Mouse (Mus musculus) granulocyte monocyte progenitor cell, adult 5-6 weeks (primary cell): ENCODE results near the gene Nptxr. TPM values are rescaled to one million over a fixed set of nuclear protein-coding genes. Genes with fewer than 3 reads are reported as not detected.

Experiments used
- ATAC-seq: replicated peaks from 2 replicates; pipeline ENCODE4 v1.8.0; 2016; ENCODE audit warnings: mild to moderate bottlenecking, moderate TSS enrichment, inconsistent platforms; ENCODE audit not compliant: poor library complexity, severe bottlenecking
- total RNA-seq, 2 experiments: library from RNA; stranded (forward) in 1 of 2; stranded (reverse) in 1 of 2; fragments of 200-712, 200-1000 nt in 1 of 2; fragments of >200 nt in 1 of 2; fragmentation: Nextera tagmentation in 1 of 2; gene quantifications; 2 replicates each; pipeline ENCODE4 v1.2.3; 2014 to 2017

Gene Nptxr
- total RNA-seq, 2 experiments from 2014 or later = 0.31 to 0.52 TPM

DNA sequence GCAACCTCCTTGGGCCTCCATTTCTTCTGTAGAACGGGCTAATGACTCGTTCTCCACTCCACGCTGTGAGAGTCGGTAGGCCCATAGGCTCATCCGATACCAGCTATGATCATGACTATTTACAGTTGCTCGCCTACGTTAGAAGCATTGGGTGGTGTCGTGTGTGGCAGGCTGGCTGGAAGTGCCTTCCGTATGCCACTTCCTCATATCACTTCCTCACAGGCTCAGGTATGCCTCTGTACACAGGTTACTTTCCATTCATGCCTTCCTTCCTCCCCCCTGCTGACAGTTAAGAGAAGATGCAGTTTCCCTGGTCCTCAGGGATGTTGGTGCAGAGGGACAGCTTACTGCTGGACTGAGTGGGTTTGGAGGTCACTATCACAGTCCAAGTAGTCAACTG, 11.5 kb downstream of the Nptxr start:
- ATAC-seq = no peak

DNA sequence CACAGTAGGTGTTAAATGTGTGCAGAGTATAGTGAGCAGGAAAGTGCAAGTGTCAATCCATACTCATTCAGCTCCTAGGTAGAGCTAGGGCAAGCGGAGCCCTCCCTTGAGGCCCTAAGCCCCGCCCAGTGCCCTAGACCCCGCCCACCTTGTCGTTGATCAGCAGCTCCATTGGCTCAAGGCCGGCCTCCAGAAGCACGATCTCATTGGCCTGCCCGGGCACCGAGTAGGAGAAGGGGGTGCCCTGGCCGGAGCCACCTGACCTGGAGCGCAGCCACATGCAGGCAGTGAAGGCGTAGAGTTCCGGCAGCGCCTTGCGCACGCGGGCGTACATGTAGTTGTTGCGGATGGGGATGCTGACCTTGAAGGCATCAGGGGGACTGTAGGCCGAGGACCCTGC, 12.1 kb downstream of the Nptxr start:
- no peak for ATAC-seq

DNA sequence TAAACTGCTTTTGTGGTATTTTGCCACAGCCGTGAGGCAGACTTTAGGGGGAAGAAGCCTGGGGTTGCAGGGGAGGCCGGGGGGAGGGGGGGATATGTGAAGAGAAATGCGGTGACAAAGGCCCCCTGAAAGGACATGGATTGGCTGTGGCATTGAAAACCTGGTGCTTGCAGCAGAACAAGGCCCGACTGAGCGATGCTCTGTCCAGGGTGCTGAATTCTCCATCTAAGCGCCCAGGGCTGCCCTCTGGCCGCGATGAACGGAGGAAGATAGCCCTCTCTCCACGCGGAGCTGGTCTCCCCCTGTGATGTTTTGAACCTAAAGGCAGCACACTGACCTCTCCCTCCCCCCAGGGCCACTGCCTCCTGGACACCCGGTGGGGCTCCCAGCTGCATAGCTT, 13.1 kb downstream of the Nptxr start:
- peak; percentile 74 for ATAC-seq

DNA sequence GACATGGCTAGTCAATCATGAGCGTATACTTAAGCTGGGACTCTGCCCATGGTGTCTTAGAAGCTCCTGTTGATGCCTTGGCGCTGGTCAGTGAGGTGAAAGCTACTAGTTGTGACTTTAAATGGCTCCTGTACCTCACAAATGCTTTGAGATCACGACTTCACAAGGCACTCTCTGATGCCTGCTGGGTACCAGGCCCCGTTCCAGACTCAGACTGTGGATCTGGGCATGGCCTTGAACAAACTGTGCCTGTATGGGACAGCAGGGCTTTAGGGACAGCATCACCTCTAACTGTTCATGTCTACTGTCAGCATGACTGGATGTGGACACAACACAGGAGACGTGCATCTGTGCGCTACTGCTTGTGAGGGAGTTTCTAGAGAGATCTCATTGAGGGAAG, 13.7 kb downstream of the Nptxr start:
- ATAC-seq = no peak

DNA sequence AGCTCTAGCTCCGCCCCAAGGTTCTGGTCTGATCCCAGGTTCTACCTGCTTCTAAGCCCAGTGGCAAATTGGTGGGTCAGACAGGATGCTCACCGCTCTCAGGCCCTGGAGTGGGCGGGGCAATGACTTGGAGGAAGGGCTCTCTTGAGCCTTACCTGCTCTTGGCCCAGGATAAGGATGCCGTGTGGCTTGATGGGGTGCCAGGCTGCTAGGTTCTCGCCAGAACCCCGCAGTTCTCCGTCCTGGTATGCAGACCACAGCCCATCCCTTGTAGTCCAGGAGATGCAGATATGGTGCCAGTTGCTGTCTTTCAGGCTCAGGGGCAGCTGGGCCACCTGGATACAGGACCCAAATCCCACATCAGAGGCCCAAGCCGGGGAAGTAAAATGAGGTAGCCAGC, 14.5 kb downstream of the Nptxr start:
- no peak for ATAC-seq

DNA sequence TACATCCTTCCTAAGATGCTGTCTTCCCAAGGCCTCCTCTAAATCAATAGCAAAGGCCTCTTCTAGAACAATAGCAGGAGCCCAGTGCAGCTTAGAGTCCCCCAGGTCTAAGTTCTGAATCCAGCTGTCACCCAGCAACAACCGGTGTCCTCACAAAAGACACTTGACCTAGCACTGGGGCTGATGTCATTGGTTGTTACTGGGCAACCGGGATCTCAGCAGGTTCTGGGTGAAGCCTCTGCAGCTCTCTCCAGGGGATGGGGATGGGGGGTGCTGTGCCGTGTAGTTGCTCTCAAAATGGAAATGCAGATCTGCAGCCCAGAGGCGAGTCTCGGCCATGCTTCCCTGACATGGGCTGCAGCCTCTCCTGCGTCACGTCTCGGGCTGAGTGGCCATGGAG, 16.8 kb downstream of the Nptxr start:
- ATAC-seq = no peak

DNA sequence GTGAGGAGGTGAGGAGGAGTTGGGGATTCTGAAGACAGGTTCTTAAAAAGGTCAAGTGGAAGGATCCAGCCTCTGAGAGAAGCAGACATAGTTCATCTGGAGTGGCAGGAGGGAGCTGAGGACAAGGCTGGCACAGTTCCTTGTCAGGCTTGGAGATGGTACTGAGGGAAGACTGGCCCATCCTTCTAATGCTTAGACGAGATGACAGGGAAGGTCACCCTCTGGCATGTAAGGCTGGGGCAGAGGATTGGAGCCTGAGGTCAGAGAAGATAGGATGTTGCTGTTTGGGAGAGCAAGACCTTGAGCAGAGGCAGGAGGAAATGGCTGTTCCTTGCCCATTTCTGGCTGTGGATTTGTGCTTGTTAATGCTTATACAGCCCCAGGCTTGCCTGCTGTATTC, 19.5 kb downstream of the Nptxr start:
- no peak for ATAC-seq

DNA sequence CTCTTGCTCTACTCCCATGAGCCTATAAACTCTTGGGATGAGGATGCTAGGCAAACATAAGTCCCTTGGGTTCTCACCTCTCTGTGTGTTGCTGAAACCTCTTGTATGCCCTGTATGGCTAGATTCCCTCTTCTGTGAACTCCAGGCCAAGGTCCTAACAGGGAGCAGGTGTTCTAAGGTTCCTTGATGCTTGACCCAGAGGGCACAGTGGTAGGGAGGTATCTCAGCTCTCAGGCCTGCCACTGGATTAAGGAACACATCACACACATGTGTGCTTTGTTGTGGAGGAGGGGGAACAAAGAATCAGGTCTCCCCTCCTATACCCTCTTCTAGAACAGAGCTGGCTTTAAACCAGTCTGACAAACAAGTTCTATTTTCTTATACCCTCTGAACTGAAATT, 26.8 kb downstream of the Nptxr start, which contains the start of gene Dnal4:
TSS of gene Dnal4 (minus strand) at position 101 of the 400 bp plus-strand sequence.
- ATAC-seq = no peak

DNA sequence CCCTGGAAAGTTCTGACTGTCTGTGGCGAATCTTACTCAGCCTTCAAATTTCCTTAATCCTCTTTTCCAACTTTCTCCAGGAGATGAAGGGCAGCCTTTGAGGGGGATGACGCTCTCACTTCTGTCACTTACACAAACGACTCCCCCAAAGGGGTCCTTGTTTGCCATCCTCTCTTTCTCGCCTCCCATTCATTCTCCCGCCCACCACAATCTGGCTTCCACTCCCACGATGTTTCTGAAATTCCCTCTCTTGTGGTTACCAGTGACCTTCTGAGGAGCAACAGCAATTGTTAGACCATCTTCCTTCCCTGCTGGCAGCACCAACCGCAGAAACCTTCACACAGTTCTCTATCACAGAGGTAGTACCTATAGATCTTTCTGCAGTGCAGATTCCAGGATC, 28.9 kb downstream of the Nptxr start:
- ATAC-seq = no peak

DNA sequence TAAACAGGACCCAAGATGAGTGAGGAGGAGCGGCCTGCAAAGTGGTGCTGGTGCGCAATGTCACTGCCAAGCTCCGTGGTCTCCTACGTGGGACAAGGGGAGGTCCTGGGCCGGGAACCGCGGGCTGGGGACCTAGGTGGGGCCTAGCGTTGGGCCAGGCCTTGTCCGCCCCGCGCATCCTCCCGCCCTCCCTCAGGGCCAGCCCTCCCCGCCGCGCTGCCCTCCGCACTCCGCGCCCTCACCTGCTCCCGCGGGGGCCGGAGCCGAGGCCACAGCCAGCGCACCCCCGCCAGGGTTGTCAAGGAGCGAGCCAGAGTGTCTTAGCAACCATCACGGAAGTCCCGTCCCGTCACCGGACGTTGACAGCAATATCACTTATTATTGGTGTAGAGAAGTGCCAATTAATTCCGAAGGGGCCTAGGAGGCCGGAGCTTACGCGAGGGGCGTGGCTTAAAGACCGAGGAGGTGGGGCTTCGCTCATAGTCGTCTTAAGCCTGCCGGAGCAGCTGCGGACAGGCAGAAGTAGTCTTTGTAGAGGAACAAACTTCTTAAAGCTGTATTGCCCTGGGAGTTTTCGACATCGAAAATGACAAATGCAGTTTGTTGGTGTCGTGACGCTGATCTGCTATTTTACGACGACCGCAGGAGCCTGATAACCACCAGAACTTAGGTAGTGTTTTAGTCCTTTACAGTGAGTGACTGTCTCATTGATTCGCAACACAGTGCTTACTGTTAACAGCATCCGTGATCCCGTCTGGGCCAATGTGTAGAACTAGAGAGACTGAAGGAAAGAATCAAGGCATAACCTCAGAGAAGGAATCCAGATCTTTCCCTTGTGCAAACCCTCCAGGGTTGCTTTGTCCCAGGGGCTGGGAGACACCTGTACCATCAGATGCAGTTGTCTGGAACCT, 30.2 kb downstream of the Nptxr start:
- ATAC-seq = peak; percentile 95

DNA sequence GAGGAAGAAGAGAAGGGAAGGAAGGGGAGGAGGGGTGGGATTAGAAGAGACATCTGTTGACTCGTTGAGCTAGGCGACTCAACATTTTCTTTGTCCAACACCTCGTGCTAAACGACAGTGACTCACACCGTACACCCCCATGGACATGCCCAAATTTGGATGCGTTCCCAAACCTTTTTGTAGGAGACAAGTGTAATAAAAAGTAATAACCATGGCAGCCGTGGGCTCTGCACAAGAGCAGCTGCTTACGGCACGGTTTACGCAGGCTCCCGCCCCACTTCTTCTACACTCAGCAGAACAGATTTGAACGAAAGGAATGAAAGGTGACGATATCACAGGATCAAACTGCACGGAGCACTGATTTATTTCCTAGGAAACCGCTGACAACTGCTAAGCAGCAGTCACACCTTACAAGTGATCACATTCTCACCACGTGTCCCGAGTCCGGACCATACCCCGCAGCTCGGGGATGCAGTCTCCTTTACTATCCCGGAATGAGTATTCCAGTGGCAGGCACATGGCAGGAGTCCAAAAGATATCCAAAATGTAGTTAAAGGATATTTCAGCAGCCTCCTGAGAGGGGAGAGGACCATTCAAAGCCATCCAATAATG, 33.8 kb downstream of the Nptxr start:
- no peak for ATAC-seq

DNA sequence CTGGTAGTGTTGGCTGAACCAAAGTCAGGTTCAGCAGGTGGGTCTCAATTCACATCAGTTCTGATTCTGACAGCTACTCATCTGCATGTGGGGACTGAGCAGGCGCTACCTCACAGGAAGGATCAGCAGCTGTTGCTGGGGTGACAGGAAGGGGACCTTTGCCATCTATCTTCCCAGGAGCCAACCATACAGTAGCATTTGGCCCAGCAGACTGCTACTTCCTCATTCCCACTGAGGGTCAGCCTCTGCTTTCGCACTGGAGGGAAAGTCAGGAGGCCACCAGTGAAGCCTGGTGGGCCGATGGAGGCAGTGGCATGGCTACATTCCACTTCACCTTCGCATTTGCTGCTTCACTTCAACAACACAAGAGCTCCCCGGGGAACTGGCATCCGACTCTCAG, 36.3 kb downstream of the Nptxr start:
- ATAC-seq = peak; percentile 90

DNA sequence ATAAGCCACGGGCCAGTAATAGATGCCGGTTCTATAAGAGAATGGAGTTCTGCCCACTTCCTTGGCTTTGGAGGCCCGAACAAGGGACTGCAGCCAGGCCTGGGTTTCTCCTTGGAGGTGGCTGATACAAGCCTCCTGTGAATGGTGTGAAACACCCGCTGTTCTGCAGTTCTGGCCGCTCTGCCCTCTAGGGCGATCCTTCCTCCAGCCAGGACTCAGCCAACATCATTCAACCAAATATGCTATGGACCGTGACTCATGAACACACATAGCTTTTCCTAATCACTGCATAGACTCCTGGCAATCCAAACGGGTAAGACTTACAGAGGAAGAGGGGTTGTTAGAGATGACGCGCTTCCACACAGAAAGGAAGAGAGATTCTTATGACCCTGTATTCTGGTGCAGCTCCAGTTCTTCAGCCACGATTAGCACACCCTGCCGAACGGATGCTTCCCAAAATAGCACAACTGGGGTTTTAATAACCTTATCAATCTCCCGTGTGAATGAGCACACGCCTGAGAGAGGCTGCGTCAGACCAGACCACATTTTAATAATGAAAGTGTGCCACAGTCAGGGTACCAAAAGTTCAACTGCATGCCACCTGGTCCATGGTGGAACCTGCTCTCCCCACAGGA, 37.1 kb downstream of the Nptxr start:
- no peak for ATAC-seq

DNA sequence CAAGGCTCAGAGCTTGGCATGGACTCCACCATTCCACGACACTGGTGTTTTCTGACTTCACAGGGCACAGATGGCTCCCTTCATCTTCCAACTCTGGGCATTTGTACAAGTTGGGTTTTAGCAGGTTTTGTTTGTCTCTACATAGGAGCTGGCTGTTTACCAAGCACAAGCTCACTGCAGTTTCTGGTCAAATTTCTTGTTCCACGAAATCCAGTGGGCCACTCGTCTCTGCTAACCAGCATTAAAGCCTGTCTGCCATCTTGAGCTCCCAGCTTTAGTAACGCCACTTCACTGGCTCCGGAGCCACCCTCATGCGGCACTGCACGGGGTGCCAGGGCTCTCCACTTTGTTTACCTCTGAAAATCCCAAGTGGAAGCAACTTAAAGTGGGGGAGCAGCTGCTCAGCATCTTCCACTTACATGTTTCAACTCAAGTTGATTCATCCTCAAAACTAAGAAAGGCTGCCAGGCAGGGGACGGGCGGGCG, 37.9 kb downstream of the Nptxr start:
- ATAC-seq = no peak

DNA sequence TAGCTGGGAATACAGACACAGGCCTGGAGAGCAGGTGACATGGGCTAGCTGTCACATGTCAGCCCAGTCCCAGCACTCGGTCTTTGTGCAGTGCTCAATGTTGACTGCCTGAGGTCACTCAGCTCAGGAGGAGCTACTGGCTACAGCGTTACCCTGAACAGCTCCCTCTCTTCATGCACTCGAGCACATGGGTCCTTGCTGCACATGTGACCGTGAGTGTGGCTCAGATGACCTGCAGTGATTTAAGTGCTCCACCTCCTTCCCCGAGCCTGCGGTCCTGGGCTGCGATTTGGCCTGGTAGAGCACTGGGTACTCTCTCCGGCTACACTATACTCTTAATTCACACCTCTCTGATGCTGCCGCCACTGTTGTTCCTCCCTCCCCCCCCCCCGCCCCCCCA, 38.4 kb downstream of the Nptxr start:
- ATAC-seq = no peak

DNA sequence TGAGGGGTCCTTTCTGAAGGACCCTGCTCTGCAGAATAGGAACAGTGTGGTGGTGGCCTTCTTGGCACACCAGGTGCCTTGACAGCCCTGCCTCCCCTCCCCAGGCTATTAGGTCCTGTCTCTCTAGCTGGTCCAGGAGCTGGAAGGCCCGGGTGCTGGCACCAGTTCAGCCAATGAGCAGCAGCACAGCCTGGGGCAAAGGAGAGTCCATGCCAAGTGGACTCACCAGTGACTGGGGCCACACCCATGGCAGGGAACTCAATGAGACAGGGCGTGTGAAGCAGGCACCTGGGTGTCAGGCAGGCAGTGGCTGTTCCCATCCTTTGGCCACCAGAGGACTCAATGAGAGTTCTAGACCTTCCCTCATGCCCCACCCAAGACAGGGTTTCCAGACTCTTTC, 39.2 kb downstream of the Nptxr start:
- ATAC-seq = no peak

DNA sequence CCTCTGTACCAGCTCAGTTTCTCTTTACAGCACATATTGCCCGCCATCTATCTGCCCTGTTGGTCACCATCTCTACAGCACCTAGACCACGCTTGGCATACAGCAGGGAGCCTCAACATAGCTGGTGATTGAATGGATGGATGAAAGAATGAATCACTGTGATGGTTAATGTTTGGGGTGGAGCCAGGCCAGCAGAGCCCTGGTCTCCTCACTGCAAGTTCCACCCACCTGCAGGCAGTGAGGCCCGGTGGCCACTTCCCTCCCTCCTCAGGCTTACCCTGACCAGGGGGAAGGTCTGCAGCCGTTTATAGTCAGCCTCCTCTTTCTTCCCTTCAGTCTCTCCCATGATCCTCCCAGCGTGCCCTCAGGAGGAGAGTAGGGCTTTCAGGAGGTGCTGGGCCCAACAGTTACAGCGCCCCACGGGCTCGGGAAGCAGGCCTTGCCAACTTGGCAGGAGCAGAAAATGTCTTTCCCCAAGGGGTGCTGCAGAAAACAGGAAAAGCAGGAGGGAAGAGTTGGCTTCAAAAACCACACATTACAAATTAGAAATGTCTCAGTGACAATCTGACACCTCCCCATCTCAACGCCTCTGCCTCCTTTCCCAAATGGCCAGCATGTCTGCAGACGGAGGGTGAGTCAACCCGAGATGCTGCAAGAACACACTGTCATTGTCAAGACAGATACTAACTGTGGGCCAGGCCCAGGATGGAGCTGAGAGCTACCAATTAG, 39.9 kb downstream of the Nptxr start:
- ATAC-seq = no peak

DNA sequence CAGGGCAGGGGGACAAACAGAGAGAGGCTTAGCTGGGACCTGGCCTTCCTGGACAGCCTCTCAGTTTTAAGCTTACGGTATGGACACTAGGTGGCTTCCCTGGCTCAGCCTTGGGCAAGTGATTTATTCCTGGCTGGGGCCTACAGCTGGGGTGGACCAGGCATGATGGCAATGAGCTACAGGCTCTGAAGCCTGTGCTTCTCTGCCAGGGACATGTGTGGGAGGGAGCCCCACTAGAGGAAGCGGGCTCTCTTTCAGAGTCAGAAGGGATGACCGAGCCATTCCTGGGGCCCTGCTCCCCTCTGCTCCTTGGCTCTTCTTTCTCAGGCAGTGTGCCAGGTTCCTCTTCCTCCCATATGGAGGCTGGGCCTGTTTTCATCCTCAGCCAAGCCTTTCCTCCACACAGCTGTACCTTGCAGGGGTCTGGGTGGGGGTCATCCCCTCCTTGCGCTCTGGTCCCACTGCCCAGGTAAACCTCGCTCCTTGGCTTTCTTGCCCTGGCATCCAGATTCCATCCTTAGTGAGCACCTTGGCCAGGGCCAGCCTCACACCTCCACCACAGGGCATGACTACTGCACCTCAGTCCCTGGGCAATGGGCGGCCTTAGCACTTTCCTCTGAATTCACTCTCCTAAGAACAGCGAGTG, 40.8 kb downstream of the Nptxr start:
- ATAC-seq = no peak

DNA sequence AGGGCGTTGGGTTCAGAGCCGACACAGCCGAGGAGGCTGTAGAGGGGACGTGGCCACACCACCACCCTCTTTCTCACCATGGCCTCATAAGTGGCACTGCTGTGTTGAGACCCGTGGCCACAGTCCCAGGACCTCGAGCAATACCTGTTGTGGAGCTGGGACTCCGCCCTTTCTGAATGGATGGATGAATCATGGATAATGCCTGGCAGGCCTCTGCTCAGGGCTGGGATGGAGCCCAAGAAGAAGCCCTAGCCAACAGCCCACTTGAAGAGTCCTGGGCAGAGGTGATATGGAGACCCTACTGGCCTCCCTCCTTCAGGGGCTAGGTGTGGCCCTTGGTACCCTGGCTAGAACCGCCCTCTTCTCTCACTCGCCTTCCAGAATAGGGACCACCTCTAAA, 41.6 kb downstream of the Nptxr start:
- no peak for ATAC-seq

DNA sequence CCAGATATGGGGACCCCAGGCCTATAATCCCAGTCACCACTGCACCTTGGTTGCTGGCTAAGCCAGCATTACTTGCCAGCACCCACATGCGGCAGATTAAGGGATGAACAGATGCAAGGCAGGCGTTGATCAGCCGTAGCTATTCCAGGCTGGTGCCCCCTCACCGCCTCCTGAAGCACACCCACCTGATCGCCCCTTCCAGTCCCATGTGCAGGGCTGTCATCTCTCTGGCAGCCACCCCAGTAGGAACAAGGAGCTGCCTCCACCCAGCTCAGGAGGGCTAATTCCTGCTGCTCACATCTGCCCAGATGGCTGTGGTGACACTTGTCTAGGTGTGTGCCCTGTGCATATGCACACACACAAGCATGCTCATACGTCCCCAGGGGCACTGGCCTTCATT, 43.6 kb downstream of the Nptxr start:
- ATAC-seq = no peak
